Mouse (Mus musculus) heart, embryonic 12.5 days (tissue): ENCODE results near the gene Gm6034. TPM values are rescaled to one million over a fixed set of nuclear protein-coding genes. Genes with fewer than 3 reads are reported as not detected.
A peak's percentile ranks its signal among the peaks of the same experiment; 100 is the strongest.
"Not testable (repeated sequence)": the region's sequence is repeated elsewhere in the genome, so short reads cannot be mapped to it uniquely, and the experiment has no call there.

ENCODE experiments used
- ATAC-seq: fragments of 200-750 bp; cut with Nextera tagmentation; 2 replicates; pipeline ENCODE4 v1.8.0; 2017; ENCODE audit warnings: moderate TSS enrichment, moderate library complexity; ENCODE audit not compliant: insufficient number of reproducible peaks, low FRiP score
- H3K27ac ChIP-seq: fragments of 300-500 bp; sonication (generic); 2 replicates; pipeline ENCODE4 v1.5.1; 2016; ENCODE audit warnings: mild to moderate bottlenecking, moderate library complexity; ENCODE audit not compliant: poor library complexity, severe bottlenecking
- H3K27me3 ChIP-seq: fragments of 300-500 bp; sonication (generic); replicated peaks from 2 replicates; pipeline ENCODE4 v1.6.1; 2016; ENCODE audit warnings: mild to moderate bottlenecking, moderate library complexity
- H3K36me3 ChIP-seq: fragments of 300-500 bp; sonication (generic); 2 replicates; pipeline ENCODE4 v1.6.1; 2016; ENCODE audit warnings: mild to moderate bottlenecking, moderate library complexity
- H3K4me1 ChIP-seq: fragments of 300-500 bp; sonication (generic); replicated peaks from 2 replicates; pipeline ENCODE4 v1.6.1; 2016; ENCODE audit warnings: mild to moderate bottlenecking
- H3K4me2 ChIP-seq: fragments of 300-500 bp; sonication (generic); 2 replicates; pipeline ENCODE4 v1.6.1; 2016; ENCODE audit warnings: mild to moderate bottlenecking, moderate library complexity
- H3K4me3 ChIP-seq: fragments of 300-500 bp; sonication (generic); 2 replicates; pipeline ENCODE4 v1.5.1; 2016; ENCODE audit warnings: mild to moderate bottlenecking
- H3K9ac ChIP-seq: fragments of 300-500 bp; sonication (generic); 2 replicates; pipeline ENCODE4 v1.6.1; 2016; ENCODE audit warnings: mild to moderate bottlenecking, moderate library complexity
- H3K9me3 ChIP-seq: fragments of 300-500 bp; sonication (generic); replicated peaks from 2 replicates; pipeline ENCODE4 v1.6.1; 2016; ENCODE audit warnings: mild to moderate bottlenecking, moderate library complexity
- WGBS: fragments of 180-500 bp; shearing (Covaris S2); methylation state at CpG from one replicate; pipeline ENCODE4 v1.1.7; 2016; 5-methylcytosine and 5-hydroxymethylcytosine counted together
- polyA plus RNA-seq: library from polyadenylated mRNA; unstranded; fragments of >200 nt; fragmentation: Nextera tagmentation; extraction: Ambion mirVana; gene quantifications from 2 replicates; pipeline ENCODE4 v1.2.1, GENCODE M21; 2016

Gm6034 gene
- not detected in 2 replicates for polyA plus RNA-seq

GRCm38 (mm10) chr17:36042610-36043169 is at the start of gene Gm6034, which contains the start of gene H2-T22:
Gene Gm6034 (plus strand): TSS chr17:36042961.
Gene H2-T22 (minus strand): TSS chr17:36042747.
- H3K9me3 ChIP-seq, H3K4me1 ChIP-seq, H3K27me3 ChIP-seq, H3K36me3 ChIP-seq: not testable (repeated sequence)
- Histone ChIP-seq H3K4me3 (peak within 1 kb of the TSS; percentile 57), H3K27ac (peak within 1 kb of the TSS; percentile 35; the same call in 1 of the 2 replicates), H3K9ac (peak within 1 kb of the TSS; percentile 67), H3K4me2 (peak within 1 kb of the TSS; percentile 88)
- ATAC-seq = peak; percentile 94
- WGBS = 2% methylated on average over 12 of the region's 12 CpGs

GRCm38 (mm10) chr17:35993675-35994074 is 49.1 kb upstream of the Gm6034 start:
- H3K27ac ChIP-seq = no peak overlapping the region
- H3K4me3 ChIP-seq = peak overlapping the region; percentile 65; the same call in 1 of the 2 replicates
- H3K4me2 ChIP-seq = peak overlapping the region; percentile 88
- H3K9ac ChIP-seq = no peak overlapping the region
- H3K9me3 ChIP-seq = no peaks in the 10 kb centered on the region
- peaks cover 9% of the 10 kb centered on the region for H3K36me3 ChIP-seq
- peaks cover 16% of the 10 kb centered on the region for H3K4me1 ChIP-seq
- peak; percentile 73 for ATAC-seq
- no peaks in the 10 kb centered on the region for H3K27me3 ChIP-seq
- 6% methylated on average over 17 of the region's 17 CpGs for WGBS

GRCm38 (mm10) chr17:35994175-35994878 is 48.4 kb upstream of the Gm6034 start:
- Histone ChIP-seq H3K4me1 (peaks cover 16% of the 10 kb centered on the region), H3K4me2 (peak overlapping the region; percentile 88), H3K27ac (0 out of 2 replicates have a peak overlapping the region, but pooled peaks have one; percentile 1), H3K4me3 (peak overlapping the region; percentile 65), H3K36me3 (peaks cover 4% of the 10 kb centered on the region), H3K27me3 (no peaks in the 10 kb centered on the region), H3K9ac (peak overlapping the region; percentile 71), H3K9me3 (no peaks in the 10 kb centered on the region)
- WGBS = 3% methylated on average over 31 of the region's 31 CpGs
- peak; percentile 62 for ATAC-seq

GRCm38 (mm10) chr17:35994879-35995240 is 47.9 kb upstream of the Gm6034 start:
- Histone ChIP-seq H3K36me3 (no peaks in the 10 kb centered on the region), H3K4me1 (peaks cover 16% of the 10 kb centered on the region), H3K27me3 (no peaks in the 10 kb centered on the region), H3K9me3 (no peaks in the 10 kb centered on the region), H3K9ac (peak overlapping the region; percentile 71), H3K27ac (no peak overlapping the region), H3K4me3 (peak overlapping the region; percentile 65), H3K4me2 (peak overlapping the region; percentile 88)
- WGBS = 3% methylated on average over 14 of the region's 14 CpGs
- no peak for ATAC-seq

GRCm38 (mm10) chr17:35996949-35997348 is 45.8 kb upstream of the Gm6034 start:
- Histone ChIP-seq H3K4me3 (no peak overlapping the region), H3K4me2 (no peak overlapping the region), H3K36me3 (no peaks in the 10 kb centered on the region), H3K9me3 (0 out of 2 replicates have a peak, but pooled peaks cover 1% of the 10 kb centered on the region), H3K4me1 (peaks cover 16% of the 10 kb centered on the region), H3K9ac (no peak overlapping the region), H3K27me3 (no peaks in the 10 kb centered on the region), H3K27ac (no peak overlapping the region)
- peak; percentile 31 for ATAC-seq
- 3% methylated on average over 11 of the region's 11 CpGs for WGBS

- Histone ChIP-seq H3K4me3 (peak overlapping the region; percentile 8), H3K4me2 (0 out of 2 replicates have a peak overlapping the region, but pooled peaks have one; percentile 21), H3K27ac (no peak overlapping the region), H3K27me3 (no peaks in the 10 kb centered on the region), H3K36me3 (no peaks in the 10 kb centered on the region), H3K4me1 (peaks cover 16% of the 10 kb centered on the region), H3K9me3 (0 out of 2 replicates have a peak, but pooled peaks cover 4% of the 10 kb centered on the region), H3K9ac (peak overlapping the region; percentile 30; the same call in 1 of the 2 replicates)
- peak; percentile 49 for ATAC-seq
- 57% methylated on average over 12 of the region's 12 CpGs for WGBS
Observed at GRCm38 (mm10) chr17:35997713-35998510, 44.8 kb upstream of the Gm6034 start.

- peak overlapping the region; percentile 8 for H3K4me3 ChIP-seq
- H3K27ac ChIP-seq = no peak overlapping the region
- H3K9ac ChIP-seq = no peak overlapping the region
- H3K9me3 ChIP-seq = 0 out of 2 replicates have a peak, but pooled peaks cover 4% of the 10 kb centered on the region
- 76% methylated on average over 6 of the region's 6 CpGs for WGBS
- ATAC-seq = no peak
- H3K36me3 ChIP-seq = peaks cover 3% of the 10 kb centered on the region; the same call in 1 of the 2 replicates
- H3K4me2 ChIP-seq = no peak overlapping the region
- no peaks in the 10 kb centered on the region for H3K27me3 ChIP-seq
- H3K4me1 ChIP-seq = peaks cover 16% of the 10 kb centered on the region
Observed at GRCm38 (mm10) chr17:35998545-35999305, 44.0 kb upstream of the Gm6034 start.

GRCm38 (mm10) chr17:35999356-35999755 is 43.4 kb upstream of the Gm6034 start:
- 67% methylated on average over 7 of the region's 7 CpGs for WGBS

GRCm38 (mm10) chr17:36000349-36000748 is 42.4 kb upstream of the Gm6034 start:
- H3K27me3 ChIP-seq = no peaks in the 10 kb centered on the region
- H3K9me3 ChIP-seq = 0 out of 2 replicates have a peak, but pooled peaks cover 4% of the 10 kb centered on the region
- no peak overlapping the region for H3K9ac ChIP-seq
- peaks cover 10% of the 10 kb centered on the region for H3K4me1 ChIP-seq
- ATAC-seq = no peak
- H3K27ac ChIP-seq = no peak overlapping the region
- WGBS = 84% methylated on average over 4 of the region's 4 CpGs
- peaks cover 3% of the 10 kb centered on the region; the same call in 1 of the 2 replicates for H3K36me3 ChIP-seq
- H3K4me3 ChIP-seq = no peak overlapping the region
- no peak overlapping the region for H3K4me2 ChIP-seq

More at GRCm38 (mm10) chr17:35999356-35999755, 43.4 kb upstream of the Gm6034 start:
- Histone ChIP-seq H3K9me3 (0 out of 2 replicates have a peak, but pooled peaks cover 4% of the 10 kb centered on the region), H3K27ac (no peak overlapping the region), H3K36me3 (peaks cover 3% of the 10 kb centered on the region; the same call in 1 of the 2 replicates), H3K4me2 (peak overlapping the region; percentile 31; the same call in 1 of the 2 replicates), H3K27me3 (no peaks in the 10 kb centered on the region), H3K4me3 (no peak overlapping the region), H3K9ac (no peak overlapping the region), H3K4me1 (peaks cover 16% of the 10 kb centered on the region)
- no peak for ATAC-seq
